Mouse (Mus musculus) thymus, adult 2 months (tissue): ENCODE results near the gene Cybb.

Source experiments
- CTCF ChIP-seq: fragments of 200-500 bp; IDR thresholded peaks from 2 replicates; pipeline ENCODE4 v1.5.1; 2012; ENCODE audit warnings: mild to moderate bottlenecking, control low read depth, low read length, moderate library complexity, borderline replicate concordance; ENCODE audit not compliant: control insufficient read depth, poor library complexity, insufficient read depth; ENCODE audit errors: extremely low read depth
- POLR2A ChIP-seq: fragments of 200-500 bp; IDR thresholded peaks from 2 replicates; pipeline ENCODE4 v1.6.1; 2012; ENCODE audit warnings: mild to moderate bottlenecking, low read length, control low read depth, moderate library complexity; ENCODE audit not compliant: control insufficient read depth, poor library complexity, insufficient read depth; ENCODE audit errors: extremely low read depth

DNA sequence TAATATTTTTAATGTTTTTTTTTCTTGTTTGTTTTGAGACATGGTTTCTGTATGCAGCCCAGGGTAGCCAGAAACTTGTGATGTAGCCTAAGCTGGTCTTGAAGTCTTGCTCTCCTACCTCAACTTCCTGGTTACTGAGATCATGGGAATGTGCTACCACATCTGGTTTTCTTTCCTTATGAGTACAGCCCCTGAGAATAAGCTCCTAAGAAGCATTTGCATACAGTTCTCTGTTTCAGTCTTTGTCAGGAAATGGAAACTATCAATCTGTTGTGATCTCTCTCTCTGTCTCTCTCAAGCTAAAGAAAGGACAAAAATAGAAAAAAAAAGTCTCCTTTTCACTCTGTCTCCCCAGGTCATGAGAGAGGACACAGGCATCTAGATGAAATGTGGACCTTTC is 40.3 kb downstream of the Cybb start:
- TF ChIP-seq POLR2A (no peak), CTCF (no peak)
